Mouse (Mus musculus): ENCODE measurements around the gene Ndel1. TPM values are rescaled to one million over a fixed set of nuclear protein-coding genes. Genes with fewer than 3 reads are reported as not detected.

Ndel1 gene
- total and polyA plus RNA-seq, 2 experiments = 33.8 to 41.3 TPM

DNA sequence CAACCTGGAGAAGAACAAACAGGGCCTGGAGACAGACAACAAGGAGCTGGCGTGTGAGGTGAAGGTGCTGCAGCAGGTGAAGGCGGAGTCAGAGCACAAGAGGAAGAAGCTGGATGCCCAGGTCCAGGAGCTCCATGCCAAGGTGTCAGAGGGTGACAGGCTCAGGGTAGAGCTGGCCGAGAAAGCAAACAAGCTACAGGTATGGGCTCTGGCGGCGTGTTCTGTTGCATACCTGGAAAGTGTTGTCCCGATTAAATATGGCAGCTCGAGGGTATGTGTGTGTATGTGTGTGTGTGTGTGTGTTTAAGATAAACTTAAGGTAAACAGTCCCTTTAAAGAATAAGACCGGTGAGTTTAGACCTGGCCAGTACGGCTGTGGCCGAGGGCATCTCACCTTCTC lies 73.4 kb downstream of the Ndel1 start:
- WGBS = 83% methylated on average over 10 of the region's 10 CpGs
- no peaks in the 10 kb centered on the region for H3K79me2 ChIP-seq (ENCODE audit: control insufficient read depth, insufficient read depth, low read length)
- no peaks in the 10 kb centered on the region for H3K4me1 ChIP-seq (ENCODE audit: control insufficient read depth, insufficient read depth, low read length)
- no peak overlapping the region for H3K9ac ChIP-seq (ENCODE audit: low read depth, low read length)
- TF ChIP-seq POLR2A (IDR thresholded peaks at IDR 0.05; ENCODE audit: extremely low read depth, insufficient read depth, low read length) = no peak
- no peak for TF ChIP-seq CTCF (IDR thresholded peaks at IDR 0.05; ENCODE audit: low read depth, low read length)
- H3K36me3 ChIP-seq (ENCODE audit: control insufficient read depth, insufficient read depth, low read length) = no peaks in the 10 kb centered on the region; the same call in 1 of the 2 replicates
- H3K27me3 ChIP-seq (ENCODE audit: control insufficient read depth, insufficient read depth, low read length) = no peaks in the 10 kb centered on the region
- H3K4me3 ChIP-seq (ENCODE audit: insufficient read depth, low read depth, low read length) = no peak overlapping the region
- H3K27ac ChIP-seq (replicated peaks; ENCODE audit: insufficient read depth, low read depth, low read length) = no peak overlapping the region
- DNase-seq (ENCODE audit: extremely low read depth, low read depth, low spot score) = no peak

DNA sequence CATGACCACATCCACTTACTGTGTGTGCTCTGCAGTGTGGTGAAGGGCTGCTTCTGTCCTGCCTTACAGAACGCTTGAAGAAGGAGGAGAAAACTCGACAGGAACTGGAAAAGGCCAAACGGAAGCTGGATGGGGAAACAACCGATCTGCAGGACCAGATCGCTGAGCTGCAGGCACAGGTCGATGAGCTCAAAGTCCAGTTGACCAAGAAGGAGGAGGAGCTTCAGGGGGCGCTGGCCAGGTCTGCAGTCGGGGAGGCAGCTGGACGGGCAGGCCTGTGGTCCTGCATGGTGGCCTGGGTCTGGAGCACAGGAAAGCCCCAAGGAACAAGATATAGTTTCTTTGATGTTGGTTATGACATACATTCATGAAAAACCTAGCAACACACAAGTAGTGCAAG lies 79.9 kb downstream of the Ndel1 start:
- TF ChIP-seq CTCF (IDR thresholded peaks at IDR 0.05; ENCODE audit: low read depth, low read length) = no peak
- no peak for TF ChIP-seq POLR2A (IDR thresholded peaks at IDR 0.05; ENCODE audit: extremely low read depth, insufficient read depth, low read length)
- no peaks in the 10 kb centered on the region for H3K27me3 ChIP-seq (ENCODE audit: control insufficient read depth, insufficient read depth, low read length)
- peak; percentile 66 for DNase-seq (ENCODE audit: extremely low read depth, low read depth, low spot score)
- no peak overlapping the region for H3K4me3 ChIP-seq (ENCODE audit: insufficient read depth, low read depth, low read length)
- 25% methylated on average over 9 of the region's 9 CpGs for WGBS
- H3K79me2 ChIP-seq (ENCODE audit: control insufficient read depth, insufficient read depth, low read length) = no peaks in the 10 kb centered on the region
- H3K36me3 ChIP-seq (ENCODE audit: control insufficient read depth, insufficient read depth, low read length) = no peaks in the 10 kb centered on the region; the same call in 1 of the 2 replicates
- H3K9ac ChIP-seq (ENCODE audit: low read depth, low read length) = no peak overlapping the region
- no peak overlapping the region for H3K27ac ChIP-seq (replicated peaks; ENCODE audit: insufficient read depth, low read depth, low read length)
- H3K4me1 ChIP-seq (ENCODE audit: control insufficient read depth, insufficient read depth, low read length) = peaks cover 2% of the 10 kb centered on the region; the same call in 1 of the 2 replicates

DNA sequence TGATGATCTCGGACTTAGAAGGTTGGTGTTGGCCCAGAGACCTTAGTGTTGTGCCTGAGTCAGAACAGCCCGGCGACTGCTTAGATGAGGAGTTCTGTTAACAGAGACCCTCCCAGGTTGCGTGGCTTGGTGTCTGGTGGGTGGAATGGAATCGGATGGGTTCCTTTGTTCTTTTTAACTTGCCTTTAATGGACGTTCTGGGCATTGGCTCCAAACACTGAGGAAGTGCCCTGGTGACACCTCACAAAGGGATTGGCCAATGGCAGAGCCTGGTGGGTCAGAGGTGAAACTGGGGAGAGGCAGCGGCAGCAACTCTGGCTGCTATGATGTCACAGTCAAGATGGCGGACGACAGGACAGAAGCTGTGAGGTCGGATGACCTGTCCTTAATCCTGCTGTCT lies 80.9 kb downstream of the Ndel1 start:
- TF ChIP-seq CTCF (IDR thresholded peaks at IDR 0.05; ENCODE audit: low read depth, low read length) = no peak
- TF ChIP-seq POLR2A (IDR thresholded peaks at IDR 0.05; ENCODE audit: extremely low read depth, insufficient read depth, low read length) = no peak
- H3K27ac ChIP-seq (replicated peaks; ENCODE audit: insufficient read depth, low read depth, low read length) = no peak overlapping the region
- no peak overlapping the region for H3K9ac ChIP-seq (ENCODE audit: low read depth, low read length)
- no peak overlapping the region for H3K4me3 ChIP-seq (ENCODE audit: insufficient read depth, low read depth, low read length)
- H3K27me3 ChIP-seq (ENCODE audit: control insufficient read depth, insufficient read depth, low read length) = no peaks in the 10 kb centered on the region
- DNase-seq (ENCODE audit: extremely low read depth, low read depth, low spot score) = no peak
- WGBS = 96% methylated on average over 10 of the region's 10 CpGs
- no peaks in the 10 kb centered on the region; the same call in 1 of the 2 replicates for H3K36me3 ChIP-seq (ENCODE audit: control insufficient read depth, insufficient read depth, low read length)
- no peaks in the 10 kb centered on the region for H3K79me2 ChIP-seq (ENCODE audit: control insufficient read depth, insufficient read depth, low read length)
- H3K4me1 ChIP-seq (ENCODE audit: control insufficient read depth, insufficient read depth, low read length) = peaks cover 2% of the 10 kb centered on the region; the same call in 1 of the 2 replicates

DNA sequence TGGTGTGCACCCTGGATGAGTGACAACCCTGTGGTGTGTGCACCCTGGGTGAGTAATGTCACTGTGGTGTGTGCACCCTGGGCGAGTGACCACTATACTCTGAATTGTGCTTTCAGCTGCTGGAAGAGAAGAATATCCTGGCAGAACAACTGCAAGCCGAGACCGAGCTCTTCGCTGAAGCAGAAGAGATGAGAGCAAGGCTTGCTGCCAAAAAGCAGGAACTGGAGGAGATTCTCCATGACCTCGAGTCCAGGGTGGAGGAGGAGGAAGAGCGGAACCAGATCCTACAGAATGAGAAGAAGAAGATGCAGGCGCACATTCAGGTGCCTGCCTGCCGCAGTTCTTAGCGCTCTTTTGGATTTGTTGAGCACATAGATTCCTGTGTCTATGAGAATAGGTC lies 84.4 kb downstream of the Ndel1 start:
- 88% methylated on average over 9 of the region's 9 CpGs for WGBS
- Histone ChIP-seq H3K27me3 (ENCODE audit: control insufficient read depth, insufficient read depth, low read length) (no peaks in the 10 kb centered on the region), H3K27ac (replicated peaks; ENCODE audit: insufficient read depth, low read depth, low read length) (no peak overlapping the region), H3K79me2 (ENCODE audit: control insufficient read depth, insufficient read depth, low read length) (no peaks in the 10 kb centered on the region), H3K4me3 (ENCODE audit: insufficient read depth, low read depth, low read length) (no peak overlapping the region), H3K4me1 (ENCODE audit: control insufficient read depth, insufficient read depth, low read length) (peaks cover 2% of the 10 kb centered on the region; the same call in 1 of the 2 replicates), H3K9ac (ENCODE audit: low read depth, low read length) (no peak overlapping the region), H3K36me3 (ENCODE audit: control insufficient read depth, insufficient read depth, low read length) (no peaks in the 10 kb centered on the region; the same call in 1 of the 2 replicates)
- TF ChIP-seq CTCF (IDR thresholded peaks at IDR 0.05; ENCODE audit: low read depth, low read length) = no peak
- no peak for TF ChIP-seq POLR2A (IDR thresholded peaks at IDR 0.05; ENCODE audit: extremely low read depth, insufficient read depth, low read length)
- DNase-seq (ENCODE audit: extremely low read depth, low read depth, low spot score) = no peak

DNA sequence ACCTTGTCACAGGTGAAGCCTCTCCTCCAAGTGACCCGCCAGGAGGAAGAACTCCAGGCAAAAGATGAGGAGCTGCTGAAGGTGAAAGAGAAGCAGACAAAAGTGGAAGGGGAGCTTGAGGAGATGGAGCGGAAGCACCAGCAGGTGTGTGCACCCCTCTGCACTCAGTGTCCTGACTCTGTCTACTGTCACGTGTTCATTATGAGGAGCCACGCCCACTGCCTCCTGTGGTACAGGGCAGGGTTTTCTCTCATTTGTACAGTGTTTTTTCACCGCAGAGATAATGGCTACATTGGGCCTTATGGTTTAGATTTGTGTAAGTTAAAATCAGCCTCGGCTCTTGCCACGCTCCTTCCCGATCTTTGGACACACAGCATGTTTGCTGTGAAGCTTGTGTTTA lies 85.8 kb downstream of the Ndel1 start:
- no peaks in the 10 kb centered on the region for H3K79me2 ChIP-seq (ENCODE audit: control insufficient read depth, insufficient read depth, low read length)
- no peak overlapping the region for H3K9ac ChIP-seq (ENCODE audit: low read depth, low read length)
- DNase-seq (ENCODE audit: extremely low read depth, low read depth, low spot score) = no peak
- no peak overlapping the region for H3K27ac ChIP-seq (replicated peaks; ENCODE audit: insufficient read depth, low read depth, low read length)
- no peaks in the 10 kb centered on the region for H3K27me3 ChIP-seq (ENCODE audit: control insufficient read depth, insufficient read depth, low read length)
- no peak for TF ChIP-seq CTCF (IDR thresholded peaks at IDR 0.05; ENCODE audit: low read depth, low read length)
- TF ChIP-seq POLR2A (IDR thresholded peaks at IDR 0.05; ENCODE audit: extremely low read depth, insufficient read depth, low read length) = no peak
- no peaks in the 10 kb centered on the region for H3K4me1 ChIP-seq (ENCODE audit: control insufficient read depth, insufficient read depth, low read length)
- 75% methylated on average over 8 of the region's 8 CpGs for WGBS
- H3K36me3 ChIP-seq (ENCODE audit: control insufficient read depth, insufficient read depth, low read length) = no peaks in the 10 kb centered on the region; the same call in 1 of the 2 replicates
- no peak overlapping the region for H3K4me3 ChIP-seq (ENCODE audit: insufficient read depth, low read depth, low read length)

DNA sequence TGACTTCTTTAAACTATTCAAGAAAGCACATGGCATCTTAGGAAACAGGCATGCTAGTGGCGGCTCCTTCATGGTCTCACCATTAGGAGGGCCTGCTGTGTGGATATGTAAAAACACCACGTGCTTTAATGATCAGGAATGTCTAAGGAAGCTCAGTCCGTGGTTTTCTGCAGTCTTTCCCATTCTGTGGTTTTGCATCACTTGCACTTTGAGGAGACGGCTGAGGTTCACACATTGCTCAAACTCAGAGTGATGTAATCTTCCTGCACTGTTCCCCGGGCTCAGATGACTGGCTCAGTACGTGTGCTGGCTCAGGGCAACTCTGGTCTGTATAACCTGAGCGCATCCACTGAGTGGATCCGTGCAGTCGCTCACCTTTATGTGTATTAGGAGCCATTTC lies 89.3 kb downstream of the Ndel1 start:
- no peaks in the 10 kb centered on the region for H3K79me2 ChIP-seq (ENCODE audit: control insufficient read depth, insufficient read depth, low read length)
- no peak for TF ChIP-seq CTCF (IDR thresholded peaks at IDR 0.05; ENCODE audit: low read depth, low read length)
- no peak for TF ChIP-seq POLR2A (IDR thresholded peaks at IDR 0.05; ENCODE audit: extremely low read depth, insufficient read depth, low read length)
- H3K36me3 ChIP-seq (ENCODE audit: control insufficient read depth, insufficient read depth, low read length) = no peaks in the 10 kb centered on the region; the same call in 1 of the 2 replicates
- H3K9ac ChIP-seq (ENCODE audit: low read depth, low read length) = no peak overlapping the region
- DNase-seq (ENCODE audit: extremely low read depth, low read depth, low spot score) = no peak
- no peaks in the 10 kb centered on the region for H3K27me3 ChIP-seq (ENCODE audit: control insufficient read depth, insufficient read depth, low read length)
- H3K4me3 ChIP-seq (ENCODE audit: insufficient read depth, low read depth, low read length) = no peak overlapping the region
- H3K4me1 ChIP-seq (ENCODE audit: control insufficient read depth, insufficient read depth, low read length) = no peaks in the 10 kb centered on the region
- WGBS = 76% methylated on average over 9 of the region's 9 CpGs
- H3K27ac ChIP-seq (replicated peaks; ENCODE audit: insufficient read depth, low read depth, low read length) = no peak overlapping the region
